Mouse (Mus musculus): ENCODE measurements around the gene P2rx3.

P2rx3 gene

GRCm38 (mm10) chr2:85037047-85038026 lies at the start of gene P2rx3, which contains the start of gene Ssrp1:
P2rx3 (minus strand) TSS chr2:85037462.
Ssrp1 (plus strand) TSS chr2:85037234.
- peak; percentile 93 for DNase-seq (ENCODE audit: low read depth)

GRCm38 (mm10) chr2:85073751-85074150 lies 36.5 kb upstream of the P2rx3 start:
- no peak for DNase-seq (ENCODE audit: low read depth)

GRCm38 (mm10) chr2:85071921-85072320 lies 34.7 kb upstream of the P2rx3 start:
- no peak for DNase-seq (ENCODE audit: low read depth)

GRCm38 (mm10) chr2:85070086-85070485 lies 32.8 kb upstream of the P2rx3 start:
- no peak for DNase-seq (ENCODE audit: low read depth)

GRCm38 (mm10) chr2:85068626-85069025 lies 31.4 kb upstream of the P2rx3 start:
- DNase-seq (ENCODE audit: low read depth) = no peak

- DNase-seq (ENCODE audit: low read depth) = no peak
These were observed 30.8 kb upstream of the P2rx3 start for GRCm38 (mm10) chr2:85067903-85068625.

- DNase-seq (ENCODE audit: low read depth) = no peak
These were observed 29.7 kb upstream of the P2rx3 start for GRCm38 (mm10) chr2:85066937-85067336.

GRCm38 (mm10) chr2:85065141-85065875 lies 28.0 kb upstream of the P2rx3 start:
- DNase-seq (ENCODE audit: low read depth) = no peak

- DNase-seq (ENCODE audit: low read depth) = peak; percentile 45
These were observed 23.9 kb upstream of the P2rx3 start for GRCm38 (mm10) chr2:85061107-85061541.

- DNase-seq (ENCODE audit: low read depth) = peak; percentile 63
These were observed 23.4 kb upstream of the P2rx3 start for GRCm38 (mm10) chr2:85060591-85061060.

GRCm38 (mm10) chr2:85059677-85060076 lies 22.4 kb upstream of the P2rx3 start:
- no peak for DNase-seq (ENCODE audit: low read depth)

- no peak for DNase-seq (ENCODE audit: low read depth)
These were observed 19.4 kb upstream of the P2rx3 start for GRCm38 (mm10) chr2:85056711-85057110.

GRCm38 (mm10) chr2:85053192-85053816 lies 16.0 kb upstream of the P2rx3 start:
- no peak for DNase-seq (ENCODE audit: low read depth)

GRCm38 (mm10) chr2:85050746-85051145 lies 13.5 kb upstream of the P2rx3 start:
- DNase-seq (ENCODE audit: low read depth) = no peak

- no peak for DNase-seq (ENCODE audit: low read depth)
These were observed 12.9 kb upstream of the P2rx3 start for GRCm38 (mm10) chr2:85050001-85050634.

- no peak for DNase-seq (ENCODE audit: low read depth)
These were observed 12.0 kb upstream of the P2rx3 start for GRCm38 (mm10) chr2:85049277-85049676.

GRCm38 (mm10) chr2:85048168-85048751 lies 11.0 kb upstream of the P2rx3 start:
- DNase-seq (ENCODE audit: low read depth) = no peak

- DNase-seq (ENCODE audit: low read depth) = no peak
These were observed 10.4 kb upstream of the P2rx3 start, which contains the start of gene Tnks1bp1 for GRCm38 (mm10) chr2:85047596-85048167. Tnks1bp1 (plus strand) TSS chr2:85048022.

GRCm38 (mm10) chr2:85047081-85047480 lies 9.8 kb upstream of the P2rx3 start:
- DNase-seq (ENCODE audit: low read depth) = no peak

GRCm38 (mm10) chr2:85046222-85046621 lies 9.0 kb upstream of the P2rx3 start:
- DNase-seq (ENCODE audit: low read depth) = no peak
